In genomic region chr3:97124193-97124592, GRCm38 (mm10) we compare ENCODE assay signal across 10 mouse cellular contexts. TPM values are rescaled to one million over a fixed set of nuclear protein-coding genes. Genes with fewer than 3 reads are reported as not detected.
DNase-seq lines count a peak whose midpoint lies in the region.
"Had no signal": no experiment of that assay in that cellular context is flagged by ENCODE, and none has a peak within 500 bp of the region (broad histone marks: within the 10 kb centered on the region; RNA-seq: fewer than 3 reads in every experiment).

No protein-coding gene starts in this region.

- H3K27ac ChIP-seq in embryonic facial prominence, embryonic 10.5 days (replicated peaks): no peak overlapping the region; the same call in 1 of the 2 replicates
- H3K27ac ChIP-seq: liver, embryonic 14.5 days had no signal

- H3K27me3 ChIP-seq in embryonic facial prominence, embryonic 10.5 days (replicated peaks; ENCODE audit: low read depth, poor library complexity, severe bottlenecking): no peaks in the 10 kb centered on the region

- H3K4me1 ChIP-seq in embryonic facial prominence, embryonic 10.5 days: peaks cover 5% of the 10 kb centered on the region; the same call in 1 of the 2 replicates

- DNase-seq in heart, adult 11 months: peak; percentile 82
- no peak for DNase-seq in heart, adult 9 months (ENCODE audit: low spot score in 2 of 2)
- peak; percentile 34 for DNase-seq in embryonic facial prominence, embryonic 10.5 days (ENCODE audit: low spot score)
- peak; percentile 17 to 20 for DNase-seq in lung, adult 18-20 months
- peak; percentile 27 to 65 for DNase-seq in spleen, postnatal 4 days (ENCODE audit: low spot score in 2 of 2)
- no peak for DNase-seq in frontal cortex, postnatal 25 days (ENCODE audit: low spot score in 2 of 2)
- DNase-seq in ovary, adult 18-20 months (ENCODE audit: low spot score): no peak
- DNase-seq in frontal cortex, adult 2 months (ENCODE audit: extremely low spot score in 1 of 2, low spot score in 1 of 2): no peak
- DNase-seq: forebrain, postnatal 0 days had no signal

- H3K36me3 ChIP-seq in embryonic facial prominence, embryonic 10.5 days (replicated peaks): no peaks in the 10 kb centered on the region

- no peak overlapping the region for H3K4me3 ChIP-seq in embryonic facial prominence, embryonic 10.5 days

- WGBS in embryonic facial prominence, embryonic 10.5 days: 40% methylated on average over 7 of the region's 7 CpGs

- H3K9me3 ChIP-seq in embryonic facial prominence, embryonic 10.5 days: no peaks in the 10 kb centered on the region

RNA-seq across cellular contexts. Expression of gene Acp6, which starts 34.4 kb away (rescaled TPM):
- polyA plus RNA-seq in embryonic facial prominence, embryonic 10.5 days (2016; fragmentation: Nextera tagmentation; extraction: Ambion mirVana): 31.0 and 32.6 TPM in 2 replicates
- 43.2 and 47.8 TPM in 2 replicates for polyA plus RNA-seq in frontal cortex, adult 2 months (2012; rRNA removed)

Comparison
In these comparisons a context has a peak if more than half of its experiments do, and no peak if none do; other contexts are left out.
1. DNase-seq: peak in heart, adult 11 months (single experiment), embryonic facial prominence, embryonic 10.5 days (single experiment), lung, adult 18-20 months (2 of 2) and spleen, postnatal 4 days (2 of 2); none in heart, adult 9 months (0 of 2), frontal cortex, postnatal 25 days (0 of 2), ovary, adult 18-20 months (single experiment) and frontal cortex, adult 2 months (0 of 2).